Mouse (Mus musculus) left cerebral cortex, postnatal 10 days (tissue): ENCODE data around the gene Thra. TPM values are rescaled to one million over a fixed set of nuclear protein-coding genes. Genes with fewer than 3 reads are reported as not detected.
"Not testable (repeated sequence)": the region's sequence is repeated elsewhere in the genome, so short reads cannot be mapped to it uniquely, and the experiment has no call there.

ENCODE experiments used
- DNase-seq, 2 experiments: peaks; one replicate each; pipeline ENCODE4 v3.0.0; 2021 to 2022; ENCODE audit warnings: low spot score in 2 of 2, mixed read lengths in 1 of 2; ENCODE audit errors: extremely low spot score in 1 of 2
- intact Hi-C: fragments of 180-260 bp; cut with DNase I; formaldehyde crosslinking; loops from one replicate; pipeline ENCODE4 v1.15.1; 2025
- total RNA-seq, 2 experiments: library from RNA; stranded (reverse); gene quantifications; 2 replicates each; pipeline ENCODE4 v1.2.3; 2021

Gene Thra
- total RNA-seq, 2 experiments from 2014 or later = 1,115 to 1,123 TPM

GRCm38 (mm10) chr11:98711046-98711434, 29.4 kb upstream of the Thra start:
- DNase-seq = no peak
- intact Hi-C loops = loop anchor here (5.0 kb wide), 1 partner anchor 76 kb away; no protein-coding TSS in a partner anchor

- DNase-seq = not testable (repeated sequence)
- intact Hi-C loops = loop anchor here (5.0 kb wide), 1 partner anchor 75 kb away; no protein-coding TSS in a partner anchor
These were observed 28.4 kb upstream of the Thra start for GRCm38 (mm10) chr11:98712009-98712408.

GRCm38 (mm10) chr11:98713703-98714102, 26.7 kb upstream of the Thra start:
- intact Hi-C loops = loop anchor here (5.0 kb wide), 1 partner anchor 74 kb away; no protein-coding TSS in a partner anchor
- DNase-seq = no peak

GRCm38 (mm10) chr11:98715946-98716345, 24.5 kb upstream of the Thra start:
- DNase-seq = no peak
- intact Hi-C loops = loop anchor here (5.0 kb wide), 1 partner anchor 46 kb away; no protein-coding TSS in a partner anchor

- peak; percentile 79 to 85 for DNase-seq
- intact Hi-C loops = loop anchor here (5.0 kb wide), 1 partner anchor 44 kb away; no protein-coding TSS in a partner anchor
These were observed 22.5 kb upstream of the Thra start for GRCm38 (mm10) chr11:98717904-98718303.

- intact Hi-C loops = no loop called here
- DNase-seq = no peak
These were observed 19.7 kb upstream of the Thra start for GRCm38 (mm10) chr11:98720756-98721155.

GRCm38 (mm10) chr11:98721458-98722226, 18.8 kb upstream of the Thra start:
- peak; percentile 64 to 67 for DNase-seq
- intact Hi-C loops = no loop called here

GRCm38 (mm10) chr11:98723098-98723497, 17.3 kb upstream of the Thra start:
- intact Hi-C loops = no loop called here
- DNase-seq = no peak

GRCm38 (mm10) chr11:98725926-98726506, 14.4 kb upstream of the Thra start:
- DNase-seq = no peak
- intact Hi-C loops = no loop called here

GRCm38 (mm10) chr11:98729119-98729588, 11.3 kb upstream of the Thra start, which contains the start of gene Med24:
Gene Med24 (minus strand): TSS chr11:98729435.
- DNase-seq = peak; percentile 88 to 93
- intact Hi-C loops = no loop called here

GRCm38 (mm10) chr11:98730727-98731126, 9.7 kb upstream of the Thra start:
- intact Hi-C loops = no loop called here
- no peak for DNase-seq

- intact Hi-C loops = no loop called here
- DNase-seq = peak; percentile 66 to 69
These were observed 9.3 kb upstream of the Thra start for GRCm38 (mm10) chr11:98731134-98731533.

GRCm38 (mm10) chr11:98734020-98734419, 6.4 kb upstream of the Thra start:
- intact Hi-C loops = no loop called here
- DNase-seq = no peak

GRCm38 (mm10) chr11:98735111-98735510, 5.3 kb upstream of the Thra start:
- DNase-seq = no peak
- intact Hi-C loops = no loop called here

GRCm38 (mm10) chr11:98736176-98736575, 4.3 kb upstream of the Thra start:
- intact Hi-C loops = no loop called here
- no peak for DNase-seq

- DNase-seq, intact Hi-C loops: not testable (repeated sequence)
These were observed 3.2 kb upstream of the Thra start for GRCm38 (mm10) chr11:98737220-98737619.

GRCm38 (mm10) chr11:98738428-98738911, 2.0 kb upstream of the Thra start:
- DNase-seq = peak; percentile 61 to 79
- intact Hi-C loops = no loop called here

GRCm38 (mm10) chr11:98738925-98739324, 1.5 kb upstream of the Thra start:
- intact Hi-C loops = no loop called here
- DNase-seq = no peak

GRCm38 (mm10) chr11:98740026-98740392, 429 bp upstream of the Thra start:
- DNase-seq = peak in 1 of 2 experiments; percentile 74
- intact Hi-C loops = loop anchor here (5.0 kb wide), 1 partner anchor 42 kb away; no protein-coding TSS in a partner anchor
